Mouse (Mus musculus) lung, embryonic 14.5 days (tissue): Measurements from ENCODE around the gene Celf2. TPM values are rescaled to one million over a fixed set of nuclear protein-coding genes. Genes with fewer than 3 reads are reported as not detected.

Experiments
- ATAC-seq: fragments of 200-750 bp; cut with Nextera tagmentation; 2 replicates; pipeline ENCODE4 v1.8.0; 2017; ENCODE audit warnings: mild to moderate bottlenecking, moderate TSS enrichment, moderate library complexity; ENCODE audit not compliant: insufficient read depth
- DNase-seq: peaks from one replicate; pipeline ENCODE4 v3.0.0-alpha.2; 2015
- H3K27ac ChIP-seq: fragments of 300-500 bp; sonication (generic); 2 replicates; pipeline ENCODE4 v1.5.1; 2014; ENCODE audit warnings: low read depth, mild to moderate bottlenecking, moderate library complexity
- H3K27me3 ChIP-seq: fragments of 300-500 bp; sonication (generic); 2 replicates; pipeline ENCODE4 v1.6.1; 2014; ENCODE audit warnings: low read length, control low read depth; ENCODE audit not compliant: insufficient read depth
- H3K36me3 ChIP-seq: fragments of 300-500 bp; sonication (generic); 2 replicates; pipeline ENCODE4 v1.6.1; 2014; ENCODE audit warnings: control low read depth; ENCODE audit not compliant: insufficient read depth
- H3K4me1 ChIP-seq: fragments of 300-500 bp; sonication (generic); 2 replicates; pipeline ENCODE4 v1.6.1; 2014; ENCODE audit warnings: antibody characterized with exemption, control low read depth; ENCODE audit not compliant: insufficient read depth
- H3K4me2 ChIP-seq: fragments of 300-500 bp; sonication (generic); 2 replicates; pipeline ENCODE4 v1.6.1; 2014; ENCODE audit warnings: mild to moderate bottlenecking
- H3K4me3 ChIP-seq: fragments of 300-500 bp; sonication (generic); 2 replicates; pipeline ENCODE4 v1.5.1; 2014; ENCODE audit warnings: low read depth, low read length
- H3K9ac ChIP-seq: fragments of 300-500 bp; sonication (generic); 2 replicates; pipeline ENCODE4 v1.6.1; 2014
- H3K9me3 ChIP-seq: fragments of 300-500 bp; sonication (generic); 2 replicates; pipeline ENCODE4 v1.6.1; 2016; ENCODE audit warnings: low read depth, low read length, control low read depth
- CTCF ChIP-seq: IDR thresholded peaks from 2 replicates; pipeline ENCODE4 v1.5.1; 2016; ENCODE audit warnings: antibody characterized with exemption, low read depth
- WGBS: fragments of 180-500 bp; shearing (Covaris S2); extraction: QIAGEN DNeasy Blood & Tissue Kit; methylation state at CpG from one replicate; pipeline ENCODE4 v1.1.7; 2014; 5-methylcytosine and 5-hydroxymethylcytosine counted together
- polyA plus RNA-seq: library from polyadenylated mRNA; unstranded; fragments of >200 nt; fragmentation: Nextera tagmentation; extraction: Ambion mirVana; gene quantifications from 2 replicates; pipeline ENCODE4 v1.2.1, GENCODE M21; 2014

The Celf2 gene
- polyA plus RNA-seq, 1 experiment from 2014 or later: 92.3 TPM

DNA sequence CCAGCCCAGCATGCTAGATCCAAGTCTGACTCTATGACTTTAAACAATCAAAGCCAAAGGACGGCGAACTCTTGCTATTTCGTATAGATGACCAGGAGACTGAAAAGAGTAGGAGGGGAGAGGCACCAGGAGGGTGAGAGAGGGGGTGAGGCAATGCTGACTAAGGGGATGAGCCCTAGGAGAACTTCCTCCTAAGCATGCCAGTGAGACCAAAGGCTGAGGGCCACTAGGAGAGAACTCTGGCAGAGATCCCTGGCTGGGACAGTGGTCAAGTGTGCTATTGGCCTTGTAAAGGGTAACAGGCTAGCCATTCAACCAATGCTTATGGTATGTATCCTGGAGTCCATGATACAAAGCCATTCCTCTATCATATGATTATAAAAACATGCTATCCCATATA, 778.5 kb downstream of the Celf2 start:
- no peak overlapping the region for H3K4me2 ChIP-seq
- WGBS: 57% methylated on average over 3 of the region's 3 CpGs
- TF ChIP-seq CTCF: no peak

DNA sequence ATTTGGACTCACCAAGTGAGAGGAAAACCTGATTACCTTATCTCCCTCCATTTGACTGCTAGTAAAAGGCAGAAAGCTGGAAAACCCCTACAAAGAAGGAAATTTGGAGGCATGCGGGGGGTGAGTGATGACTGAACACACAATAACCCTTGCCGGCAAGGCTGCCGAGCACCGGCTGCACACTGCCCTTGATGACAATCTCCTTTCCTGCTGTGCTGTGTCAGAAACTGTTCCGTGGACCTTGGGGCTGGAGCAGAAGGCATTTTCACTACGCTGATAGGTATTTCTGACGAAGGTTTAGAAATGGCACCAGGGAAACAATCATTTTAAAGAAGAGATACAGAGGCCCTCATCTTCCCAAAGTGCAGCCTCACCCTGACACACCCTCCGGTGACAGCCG, 779.4 kb downstream of the Celf2 start:
- Histone ChIP-seq H3K9ac (no peak overlapping the region), H3K36me3 (no peaks in the 10 kb centered on the region), H3K9me3 (no peaks in the 10 kb centered on the region), H3K4me1 (no peaks in the 10 kb centered on the region), H3K4me2 (no peak overlapping the region), H3K4me3 (no peak overlapping the region), H3K27me3 (no peaks in the 10 kb centered on the region), H3K27ac (no peak overlapping the region)
- DNase-seq (no peak), ATAC-seq (no peak)
- no peak for TF ChIP-seq CTCF
- WGBS: 52% methylated on average over 9 of the region's 9 CpGs

More for the DNA sequence above, 778.5 kb downstream of the Celf2 start:
- Histone ChIP-seq H3K4me1 (no peaks in the 10 kb centered on the region), H3K27me3 (no peaks in the 10 kb centered on the region), H3K27ac (no peak overlapping the region), H3K4me3 (no peak overlapping the region), H3K9me3 (no peaks in the 10 kb centered on the region), H3K9ac (no peak overlapping the region), H3K36me3 (no peaks in the 10 kb centered on the region)
- ATAC-seq (no peak), DNase-seq (no peak)

DNA sequence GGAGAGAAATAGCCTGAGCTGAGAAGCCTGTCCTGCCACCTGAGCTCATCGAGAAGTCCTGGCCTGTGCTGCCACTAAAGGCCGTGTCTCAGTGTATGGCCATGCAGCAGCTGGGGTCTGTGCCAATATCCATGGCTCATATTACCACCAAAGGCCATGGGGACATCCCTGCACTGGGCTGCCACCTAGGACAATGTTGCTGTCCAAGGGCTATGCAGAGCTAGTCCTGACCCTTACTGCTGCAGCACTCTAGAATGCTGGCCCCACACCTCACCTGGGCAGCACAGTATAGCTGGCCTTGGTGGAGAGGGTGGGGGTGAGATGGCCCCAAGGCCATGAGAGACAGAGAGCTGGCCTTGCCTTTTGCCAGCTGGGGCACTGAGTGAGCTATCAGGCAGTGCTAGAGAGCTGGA, 780.5 kb downstream of the Celf2 start:
- Histone ChIP-seq H3K4me1 (no peaks in the 10 kb centered on the region), H3K4me2 (no peak overlapping the region), H3K4me3 (no peak overlapping the region), H3K36me3 (no peaks in the 10 kb centered on the region), H3K27me3 (no peaks in the 10 kb centered on the region), H3K9ac (no peak overlapping the region), H3K27ac (no peak overlapping the region), H3K9me3 (no peaks in the 10 kb centered on the region)
- peak; percentile 60; the same call in 1 of the 2 replicates for ATAC-seq
- no peak for TF ChIP-seq CTCF
- DNase-seq: no peak
- WGBS: 75% methylated on average over 2 of the region's 2 CpGs

DNA sequence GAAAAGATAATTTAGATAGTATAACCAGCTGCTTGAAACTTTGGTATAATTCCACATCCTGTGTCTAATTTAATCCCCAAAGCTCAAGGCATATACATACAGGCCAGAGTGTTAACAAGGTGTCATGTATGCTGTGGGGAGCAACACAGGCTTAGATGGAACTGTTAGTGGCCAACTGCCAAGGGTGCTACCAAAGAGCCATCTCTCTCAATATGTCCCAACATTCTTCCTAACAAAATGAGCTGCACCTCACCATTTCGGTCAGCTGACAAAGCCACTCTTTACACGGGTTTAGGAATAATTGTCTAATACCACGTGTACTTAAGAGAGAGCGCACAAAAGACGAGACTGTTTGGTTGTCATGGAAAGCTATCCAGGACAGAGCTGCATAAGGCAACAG, 782.0 kb downstream of the Celf2 start:
- no peaks in the 10 kb centered on the region for H3K4me1 ChIP-seq
- no peak overlapping the region for H3K9ac ChIP-seq
- no peak for TF ChIP-seq CTCF
- no peak overlapping the region for H3K4me2 ChIP-seq
- H3K27ac ChIP-seq: no peak overlapping the region
- DNase-seq: no peak
- ATAC-seq: no peak
- H3K27me3 ChIP-seq: no peaks in the 10 kb centered on the region
- no peaks in the 10 kb centered on the region for H3K36me3 ChIP-seq
- no peak overlapping the region for H3K4me3 ChIP-seq
- 86% methylated on average over 5 of the region's 5 CpGs for WGBS
- H3K9me3 ChIP-seq: no peaks in the 10 kb centered on the region

DNA sequence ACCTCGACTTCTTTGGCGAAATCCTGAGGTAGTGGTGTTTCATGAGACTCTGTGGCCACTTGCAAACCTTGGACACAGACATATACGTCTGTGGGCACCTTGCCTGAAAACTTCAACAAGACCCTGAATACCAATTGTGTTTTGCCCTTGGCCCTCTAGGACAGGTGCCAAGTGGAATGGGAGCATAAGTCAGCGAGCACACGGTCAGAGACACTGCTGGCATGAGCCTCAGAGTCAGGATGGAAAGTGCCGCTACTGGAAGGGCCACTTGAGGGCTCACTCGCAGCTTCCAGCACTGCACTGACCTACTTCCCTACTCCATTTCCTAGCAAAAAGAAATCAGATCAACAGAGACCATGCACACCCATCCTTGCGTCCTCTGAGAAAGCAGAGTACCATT, 783.3 kb downstream of the Celf2 start:
- Histone ChIP-seq H3K9me3 (no peaks in the 10 kb centered on the region), H3K27me3 (no peaks in the 10 kb centered on the region), H3K9ac (no peak overlapping the region), H3K4me2 (no peak overlapping the region), H3K4me1 (no peaks in the 10 kb centered on the region), H3K27ac (no peak overlapping the region; the same call in 1 of the 2 replicates), H3K4me3 (no peak overlapping the region), H3K36me3 (no peaks in the 10 kb centered on the region)
- TF ChIP-seq CTCF: 0 out of 2 replicates have a peak, but pooled peaks have one; percentile 9
- 64% methylated on average over 8 of the region's 8 CpGs for WGBS
- no peak for ATAC-seq
- DNase-seq: peak; percentile 25

DNA sequence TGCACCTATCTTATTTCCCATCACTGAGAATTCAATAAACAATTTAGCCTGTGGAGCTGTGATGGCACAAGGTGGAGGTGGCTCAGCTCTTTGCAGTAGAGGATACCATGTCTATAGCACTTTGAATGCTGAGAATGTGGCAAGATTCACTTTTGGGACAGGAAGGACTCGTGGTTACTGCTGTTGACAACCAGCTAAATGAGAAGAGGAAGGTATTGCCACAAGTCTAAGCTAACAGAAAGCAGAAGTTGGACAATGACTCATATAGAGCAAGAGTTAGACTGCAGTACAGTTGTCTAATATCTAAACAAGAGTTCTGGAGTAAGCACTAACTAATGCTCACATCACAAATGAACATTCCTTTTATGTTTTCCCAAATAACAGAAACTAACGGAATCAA, 785.8 kb downstream of the Celf2 start:
- Histone ChIP-seq H3K27me3 (no peaks in the 10 kb centered on the region), H3K4me2 (no peak overlapping the region), H3K4me1 (no peaks in the 10 kb centered on the region), H3K9ac (no peak overlapping the region), H3K4me3 (no peak overlapping the region), H3K36me3 (no peaks in the 10 kb centered on the region), H3K27ac (no peak overlapping the region), H3K9me3 (no peaks in the 10 kb centered on the region)
- no peak for ATAC-seq
- DNase-seq: no peak
- TF ChIP-seq CTCF: no peak
- WGBS: 63% methylated on average over 2 of the region's 2 CpGs

DNA sequence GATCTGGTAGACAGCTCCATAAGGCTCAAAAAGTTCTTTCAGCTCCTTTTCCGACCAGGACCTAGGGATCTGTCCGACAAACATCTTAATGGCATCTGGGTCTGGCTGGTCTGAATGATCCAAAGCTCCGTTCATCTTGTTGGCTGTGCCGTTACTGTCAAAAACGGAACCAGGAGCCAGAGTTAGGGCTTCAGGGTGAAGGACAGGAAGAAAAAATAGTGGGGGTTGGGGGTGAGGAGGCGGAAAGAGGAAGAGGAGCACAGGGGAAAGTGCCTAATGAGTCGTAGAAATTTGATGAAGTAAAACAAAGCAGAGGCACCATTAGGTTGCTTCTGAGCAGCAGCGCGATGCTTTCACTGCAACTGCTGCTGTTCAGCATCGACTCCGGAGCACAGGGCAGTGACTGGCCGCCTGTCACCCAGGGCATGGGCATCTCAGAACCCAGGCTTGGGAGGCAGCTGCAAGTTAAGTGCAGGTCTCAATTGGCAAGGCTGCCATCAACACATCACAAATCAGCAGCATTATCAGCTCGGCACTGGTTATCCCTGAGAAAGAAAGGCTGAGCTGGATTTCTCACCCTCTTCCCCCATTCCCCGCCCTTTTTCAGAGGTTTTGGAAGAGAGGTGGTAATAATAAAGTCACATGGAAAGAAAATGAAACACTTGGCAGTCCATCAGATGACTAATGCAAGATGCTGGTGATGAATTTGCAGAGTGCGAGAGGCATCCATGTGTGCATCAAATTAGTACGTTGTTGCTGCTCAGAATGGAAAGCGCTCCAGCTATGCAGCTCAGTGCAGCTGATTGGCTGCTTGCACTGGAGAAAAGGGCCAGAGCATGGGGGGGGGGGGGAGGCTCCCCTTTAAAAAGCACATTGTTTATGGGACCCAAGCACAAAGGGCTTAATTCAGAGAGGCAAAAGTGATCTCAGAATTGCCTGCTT, 787.6 kb downstream of the Celf2 start:
- WGBS: 21% methylated on average over 17 of the region's 17 CpGs
- no peaks in the 10 kb centered on the region for H3K4me1 ChIP-seq
- no peak overlapping the region for H3K27ac ChIP-seq
- peak overlapping the region; percentile 1; the same call in 1 of the 2 replicates for H3K9ac ChIP-seq
- no peaks in the 10 kb centered on the region for H3K27me3 ChIP-seq
- no peaks in the 10 kb centered on the region for H3K9me3 ChIP-seq
- peak overlapping the region; percentile 17; the same call in 1 of the 2 replicates for H3K4me3 ChIP-seq
- peak; percentile 69 for ATAC-seq
- peak overlapping the region; percentile 57 for H3K4me2 ChIP-seq
- H3K36me3 ChIP-seq: no peaks in the 10 kb centered on the region
- TF ChIP-seq CTCF: no peak
- DNase-seq: peak; percentile 41
